Mouse (Mus musculus): Measurements from ENCODE around the gene Leng8.

DNA sequence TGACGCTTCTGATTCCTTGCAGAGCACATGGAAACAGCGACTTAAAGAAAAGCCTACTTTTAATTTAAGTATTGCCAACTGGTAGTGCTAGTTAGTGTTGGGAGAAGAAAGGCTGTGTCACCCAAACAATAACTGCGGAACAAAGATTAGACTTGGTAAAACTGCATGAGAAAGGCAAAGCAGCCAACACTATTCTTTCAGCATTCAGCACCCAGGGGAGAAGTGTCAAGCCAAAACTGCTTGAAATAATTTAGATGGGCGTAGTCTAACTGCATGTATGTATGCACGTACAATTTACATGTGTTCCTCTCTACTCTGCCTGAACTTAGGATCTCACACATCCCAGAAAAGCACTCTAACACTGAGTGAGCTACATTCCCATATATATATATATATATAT, 17.5 kb downstream of the Leng8 start:
- TF ChIP-seq CTCF (IDR thresholded peaks at IDR 0.05; ENCODE audit: low read depth) (no peak), EP300 (optimal IDR thresholded peaks at IDR 0.05) (no peak)

Data from stomach, postnatal 0 days (tissue).